Mouse (Mus musculus): ENCODE measurements around the gene Bbs9. TPM values are rescaled to one million over a fixed set of nuclear protein-coding genes. Genes with fewer than 3 reads are reported as not detected.

Gene Bbs9
- polyA plus RNA-seq, 1 experiment: 8.0 TPM

DNA sequence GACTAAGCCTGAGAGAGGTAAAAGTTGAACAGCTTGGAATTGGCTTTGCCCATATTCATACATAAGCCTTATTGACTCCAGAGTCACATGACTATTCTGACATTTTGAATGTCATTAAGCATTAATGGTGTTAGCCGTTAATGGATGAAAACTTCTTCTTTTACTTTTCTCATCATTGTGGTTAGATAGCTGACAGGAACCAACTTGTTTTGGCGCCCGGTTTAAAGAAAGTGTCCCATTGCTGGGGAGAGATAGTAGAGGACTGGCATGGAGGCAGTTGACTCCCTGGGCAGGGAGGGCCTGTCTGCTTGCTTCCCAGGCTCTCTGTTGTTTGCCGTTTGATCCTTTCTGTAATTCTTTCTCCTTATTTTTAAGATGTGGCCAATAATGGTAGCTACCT lies 312.9 kb downstream of the Bbs9 start:
- Histone ChIP-seq H3K4me1 (ENCODE audit: control insufficient read depth, insufficient read depth, low read length) (no peaks in the 10 kb centered on the region; the same call in 1 of the 2 replicates), H3K4me3 (replicated peaks; ENCODE audit: control insufficient read depth, low read depth, low read length) (no peak overlapping the region), H3K27ac (ENCODE audit: control insufficient read depth, insufficient read depth, low read depth, low read length, poor library complexity) (no peak overlapping the region)
- TF ChIP-seq POLR2A (IDR thresholded peaks at IDR 0.05; ENCODE audit: borderline replicate concordance, control insufficient read depth, low read depth, low read length) (no peak), CTCF (IDR thresholded peaks at IDR 0.05; ENCODE audit: control insufficient read depth, insufficient read depth, low read length) (no peak)
- 73% methylated on average over 4 of the region's 4 CpGs for WGBS

DNA sequence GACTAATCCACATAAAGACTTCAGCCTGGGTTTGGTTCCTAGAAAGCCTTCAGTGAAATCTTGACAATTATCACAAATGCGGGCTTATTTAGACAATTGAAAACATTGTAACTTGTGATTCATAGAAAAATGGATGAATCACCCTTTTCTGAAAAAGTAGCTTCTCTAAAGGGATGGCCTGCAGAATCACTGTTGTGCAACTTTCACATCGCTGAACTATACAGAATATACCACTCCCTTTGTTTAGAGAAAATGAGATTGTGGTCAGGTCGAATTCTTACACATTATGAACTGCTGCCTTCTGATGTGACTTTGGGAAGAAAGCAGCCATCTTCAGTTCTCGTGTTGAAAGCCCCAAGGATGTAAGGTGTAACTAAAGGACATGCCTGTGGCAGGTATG lies 313.3 kb downstream of the Bbs9 start:
- Histone ChIP-seq H3K4me3 (replicated peaks; ENCODE audit: control insufficient read depth, low read depth, low read length) (no peak overlapping the region), H3K27ac (ENCODE audit: control insufficient read depth, insufficient read depth, low read depth, low read length, poor library complexity) (no peak overlapping the region), H3K4me1 (ENCODE audit: control insufficient read depth, insufficient read depth, low read length) (no peaks in the 10 kb centered on the region; the same call in 1 of the 2 replicates)
- no peak for TF ChIP-seq CTCF (IDR thresholded peaks at IDR 0.05; ENCODE audit: control insufficient read depth, insufficient read depth, low read length)
- TF ChIP-seq POLR2A (IDR thresholded peaks at IDR 0.05; ENCODE audit: borderline replicate concordance, control insufficient read depth, low read depth, low read length): no peak
- 72% methylated on average over 4 of the region's 4 CpGs for WGBS

GRCm38 (mm10) chr9:22789380-22790168 lies 314.1 kb downstream of the Bbs9 start:
- no peak overlapping the region for H3K4me3 ChIP-seq (replicated peaks; ENCODE audit: control insufficient read depth, low read depth, low read length)
- WGBS: 83% methylated on average over 9 of the region's 9 CpGs
- no peaks in the 10 kb centered on the region; the same call in 1 of the 2 replicates for H3K4me1 ChIP-seq (ENCODE audit: control insufficient read depth, insufficient read depth, low read length)
- H3K27ac ChIP-seq (ENCODE audit: control insufficient read depth, insufficient read depth, low read depth, low read length, poor library complexity): no peak overlapping the region
- TF ChIP-seq POLR2A (IDR thresholded peaks at IDR 0.05; ENCODE audit: borderline replicate concordance, control insufficient read depth, low read depth, low read length) (no peak), CTCF (IDR thresholded peaks at IDR 0.05; ENCODE audit: control insufficient read depth, insufficient read depth, low read length) (no peak)

DNA sequence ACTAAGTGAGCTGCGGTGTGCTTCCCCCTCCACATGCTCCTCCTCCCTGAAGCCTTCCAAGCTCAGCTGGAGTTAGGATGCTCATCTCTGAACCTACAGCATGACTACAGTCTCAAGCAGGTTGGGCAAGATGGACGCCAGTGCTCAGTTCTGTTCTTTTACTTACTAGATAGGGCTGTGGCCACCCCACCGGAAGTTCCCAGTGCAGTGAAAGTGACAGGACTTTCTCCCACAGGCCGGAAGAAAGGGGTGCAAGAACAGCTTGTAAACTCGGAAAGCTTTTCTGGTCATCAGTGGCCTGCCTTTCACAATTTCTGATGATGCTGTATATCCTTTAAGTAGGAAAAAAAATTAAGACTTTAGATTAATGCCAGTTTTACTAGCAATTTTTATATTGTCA lies 315.7 kb downstream of the Bbs9 start:
- 45% methylated on average over 5 of the region's 5 CpGs for WGBS

GRCm38 (mm10) chr9:22791750-22792149 lies 316.2 kb downstream of the Bbs9 start:
- no peaks in the 10 kb centered on the region; the same call in 1 of the 2 replicates for H3K4me1 ChIP-seq (ENCODE audit: control insufficient read depth, insufficient read depth, low read length)
- H3K4me3 ChIP-seq (replicated peaks; ENCODE audit: control insufficient read depth, low read depth, low read length): no peak overlapping the region
- TF ChIP-seq POLR2A (IDR thresholded peaks at IDR 0.05; ENCODE audit: borderline replicate concordance, control insufficient read depth, low read depth, low read length) (no peak), CTCF (IDR thresholded peaks at IDR 0.05; ENCODE audit: control insufficient read depth, insufficient read depth, low read length) (no peak)
- H3K27ac ChIP-seq (ENCODE audit: control insufficient read depth, insufficient read depth, low read depth, low read length, poor library complexity): no peak overlapping the region
- 18% methylated on average over 9 of the region's 9 CpGs for WGBS

More for the DNA sequence above, 315.7 kb downstream of the Bbs9 start:
- no peak overlapping the region for H3K27ac ChIP-seq (ENCODE audit: control insufficient read depth, insufficient read depth, low read depth, low read length, poor library complexity)
- H3K4me1 ChIP-seq (ENCODE audit: control insufficient read depth, insufficient read depth, low read length): no peaks in the 10 kb centered on the region; the same call in 1 of the 2 replicates
- no peak for TF ChIP-seq POLR2A (IDR thresholded peaks at IDR 0.05; ENCODE audit: borderline replicate concordance, control insufficient read depth, low read depth, low read length)
- TF ChIP-seq CTCF (IDR thresholded peaks at IDR 0.05; ENCODE audit: control insufficient read depth, insufficient read depth, low read length): no peak
- no peak overlapping the region for H3K4me3 ChIP-seq (replicated peaks; ENCODE audit: control insufficient read depth, low read depth, low read length)

DNA sequence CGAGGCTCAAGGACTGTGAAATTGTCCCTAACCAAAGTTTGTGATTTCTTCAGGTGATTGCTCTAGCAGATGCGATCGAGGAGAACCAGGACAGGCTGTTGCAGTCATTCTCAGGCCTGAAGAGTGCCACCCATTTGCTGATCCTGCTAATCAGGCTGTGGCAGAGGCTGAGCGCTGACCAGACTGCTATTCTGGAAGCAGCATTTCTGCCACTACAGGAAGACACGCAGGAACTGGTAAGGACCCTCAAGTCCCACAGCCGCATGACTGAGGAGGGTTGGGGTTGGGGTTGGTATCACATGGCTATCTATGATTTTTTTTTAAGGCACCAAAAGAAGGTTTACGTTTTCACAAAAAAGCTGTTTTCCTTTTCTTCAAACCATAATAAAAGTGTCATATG lies 318.2 kb downstream of the Bbs9 start:
- no peak overlapping the region for H3K27ac ChIP-seq (ENCODE audit: control insufficient read depth, insufficient read depth, low read depth, low read length, poor library complexity)
- TF ChIP-seq POLR2A (IDR thresholded peaks at IDR 0.05; ENCODE audit: borderline replicate concordance, control insufficient read depth, low read depth, low read length) (no peak), CTCF (IDR thresholded peaks at IDR 0.05; ENCODE audit: control insufficient read depth, insufficient read depth, low read length) (no peak)
- H3K4me3 ChIP-seq (replicated peaks; ENCODE audit: control insufficient read depth, low read depth, low read length): no peak overlapping the region
- no peaks in the 10 kb centered on the region; the same call in 1 of the 2 replicates for H3K4me1 ChIP-seq (ENCODE audit: control insufficient read depth, insufficient read depth, low read length)
- 12% methylated on average over 7 of the region's 7 CpGs for WGBS

GRCm38 (mm10) chr9:22800675-22801074 lies 325.2 kb downstream of the Bbs9 start:
- Histone ChIP-seq H3K4me1 (ENCODE audit: control insufficient read depth, insufficient read depth, low read length) (no peaks in the 10 kb centered on the region), H3K27ac (ENCODE audit: control insufficient read depth, insufficient read depth, low read depth, low read length, poor library complexity) (no peak overlapping the region), H3K4me3 (replicated peaks; ENCODE audit: control insufficient read depth, low read depth, low read length) (no peak overlapping the region)
- WGBS: 44% methylated on average over 7 of the region's 7 CpGs
- TF ChIP-seq CTCF (IDR thresholded peaks at IDR 0.05; ENCODE audit: control insufficient read depth, insufficient read depth, low read length) (no peak), POLR2A (IDR thresholded peaks at IDR 0.05; ENCODE audit: borderline replicate concordance, control insufficient read depth, low read depth, low read length) (no peak)

- WGBS: 60% methylated on average over 1 of the region's 1 CpGs
- Histone ChIP-seq H3K27ac (ENCODE audit: control insufficient read depth, insufficient read depth, low read depth, low read length, poor library complexity) (no peak overlapping the region), H3K4me1 (ENCODE audit: control insufficient read depth, insufficient read depth, low read length) (peaks cover 2% of the 10 kb centered on the region; the same call in 1 of the 2 replicates), H3K4me3 (replicated peaks; ENCODE audit: control insufficient read depth, low read depth, low read length) (no peak overlapping the region)
- TF ChIP-seq POLR2A (IDR thresholded peaks at IDR 0.05; ENCODE audit: borderline replicate concordance, control insufficient read depth, low read depth, low read length) (no peak), CTCF (IDR thresholded peaks at IDR 0.05; ENCODE audit: control insufficient read depth, insufficient read depth, low read length) (no peak)
Observed at GRCm38 (mm10) chr9:22805981-22806380, 330.5 kb downstream of the Bbs9 start.
